Mouse (Mus musculus) cortical plate, adult 2 months (tissue): ENCODE measurements around the gene Kmt5a.

Source experiments
- CTCF ChIP-seq: fragments of 200-500 bp; IDR thresholded peaks from 2 replicates; pipeline ENCODE4 v1.5.1; 2011; ENCODE audit warnings: mild to moderate bottlenecking, control low read depth, low read length; ENCODE audit not compliant: insufficient read depth; ENCODE audit errors: extremely low read depth
- POLR2A ChIP-seq: fragments of 200-500 bp; IDR thresholded peaks from 2 replicates; pipeline ENCODE4 v1.6.1; 2011; ENCODE audit warnings: mild to moderate bottlenecking, low read length, control low read depth; ENCODE audit not compliant: insufficient read depth; ENCODE audit errors: extremely low read depth

DNA sequence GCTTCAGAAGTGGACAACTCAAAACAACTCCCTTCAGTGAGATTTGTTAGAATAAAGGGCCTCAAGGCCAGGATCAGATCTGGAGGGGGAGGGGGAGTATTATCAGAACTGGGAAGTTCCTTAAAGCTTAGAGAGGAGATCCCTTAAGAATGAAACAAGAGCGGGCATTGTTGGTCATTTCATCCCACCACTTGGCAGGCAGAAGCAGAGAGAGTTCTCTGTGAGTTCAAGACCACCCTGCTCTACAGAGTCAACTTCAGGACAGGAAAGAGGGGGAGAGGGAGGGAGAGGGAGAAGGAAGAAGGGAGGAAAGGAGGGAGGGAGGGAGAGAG lies 39.1 kb downstream of the Kmt5a start:
- TF ChIP-seq POLR2A (no peak), CTCF (no peak)
